Mouse (Mus musculus) liver, embryonic 12.5 days (tissue): ENCODE measurements at regions not wholly inside any gene's neighbourhood (a gene's known extent, or its start where the extent isn't known, plus 50 kb on each side); places are given as distances from the start of the nearest gene placed in this dataset.
"Not testable (repeated sequence)": the region's sequence is repeated elsewhere in the genome, so short reads cannot be mapped to it uniquely, and the experiment has no call there.

Source experiments
- ATAC-seq: fragments of 200-750 bp; cut with Nextera tagmentation; 2 replicates; pipeline ENCODE4 v1.8.0; 2017; ENCODE audit warnings: moderate number of reproducible peaks, mild to moderate bottlenecking, moderate library complexity
- H3K27ac ChIP-seq: fragments of 300-500 bp; sonication (generic); 2 replicates; pipeline ENCODE4 v1.5.1; 2016; ENCODE audit warnings: mild to moderate bottlenecking
- H3K27me3 ChIP-seq: fragments of 300-500 bp; sonication (generic); replicated peaks from 2 replicates; pipeline ENCODE4 v1.6.1; 2016; ENCODE audit warnings: mild to moderate bottlenecking, moderate library complexity
- H3K36me3 ChIP-seq: fragments of 300-500 bp; sonication (generic); 2 replicates; pipeline ENCODE4 v1.6.1; 2016; ENCODE audit warnings: mild to moderate bottlenecking, moderate library complexity
- H3K4me1 ChIP-seq: fragments of 300-500 bp; sonication (generic); 2 replicates; pipeline ENCODE4 v1.6.1; 2016
- H3K4me2 ChIP-seq: fragments of 300-500 bp; sonication (generic); 2 replicates; pipeline ENCODE4 v1.6.1; 2016; ENCODE audit warnings: mild to moderate bottlenecking, moderate library complexity
- H3K4me3 ChIP-seq: fragments of 300-500 bp; sonication (generic); 2 replicates; pipeline ENCODE4 v1.5.1; 2016; ENCODE audit warnings: mild to moderate bottlenecking, moderate library complexity
- H3K9ac ChIP-seq: fragments of 300-500 bp; sonication (generic); 2 replicates; pipeline ENCODE4 v1.6.1; 2016; ENCODE audit warnings: mild to moderate bottlenecking, moderate library complexity
- H3K9me3 ChIP-seq: fragments of 300-500 bp; sonication (generic); replicated peaks from 2 replicates; pipeline ENCODE4 v1.6.1; 2016; ENCODE audit warnings: mild to moderate bottlenecking, moderate library complexity
- WGBS: fragments of 180-500 bp; shearing (Covaris S2); methylation state at CpG from one replicate; pipeline ENCODE4 v1.1.7; 2016; ENCODE audit not compliant: insufficient replicate concordance; 5-methylcytosine and 5-hydroxymethylcytosine counted together

- Histone ChIP-seq H3K9me3 (no peaks in the 10 kb centered on the region), H3K36me3 (no peaks in the 10 kb centered on the region), H3K27ac (no peak overlapping the region), H3K4me3 (no peak overlapping the region), H3K4me2 (no peak overlapping the region), H3K27me3 (no peaks in the 10 kb centered on the region), H3K9ac (no peak overlapping the region), H3K4me1 (no peaks in the 10 kb centered on the region)
- ATAC-seq = no peak
- WGBS = 62% methylated on average over 3 of the region's 3 CpGs
Observed at GRCm38 (mm10) chr17:26335551-26335950, 79.1 kb upstream of the Neurl1b start.

DNA sequence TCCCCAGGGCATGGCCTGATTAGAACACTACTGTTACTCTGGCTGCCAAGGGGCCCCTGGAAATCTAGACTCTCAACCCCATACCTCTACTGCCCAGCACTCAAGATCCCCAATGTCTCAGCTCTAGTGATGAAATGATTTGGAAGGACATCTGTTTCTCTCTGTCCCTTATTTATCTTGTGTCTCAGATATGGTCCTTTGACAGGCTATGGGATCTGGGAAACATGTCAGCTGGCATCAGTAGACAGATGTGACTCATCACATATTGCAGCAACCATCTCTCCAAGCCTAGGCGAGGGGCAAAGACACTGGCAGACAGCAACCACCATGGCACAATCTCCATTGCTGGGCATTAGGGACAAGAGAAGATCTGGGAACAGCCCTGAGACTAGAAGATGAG is 78.6 kb upstream of the Neurl1b start:
- Histone ChIP-seq H3K9me3 (no peaks in the 10 kb centered on the region), H3K9ac (no peak overlapping the region), H3K4me3 (no peak overlapping the region), H3K27me3 (no peaks in the 10 kb centered on the region), H3K4me2 (no peak overlapping the region), H3K4me1 (no peaks in the 10 kb centered on the region), H3K36me3 (no peaks in the 10 kb centered on the region), H3K27ac (no peak overlapping the region)
- 51% methylated on average over 1 of the region's 1 CpGs for WGBS
- no peak for ATAC-seq

DNA sequence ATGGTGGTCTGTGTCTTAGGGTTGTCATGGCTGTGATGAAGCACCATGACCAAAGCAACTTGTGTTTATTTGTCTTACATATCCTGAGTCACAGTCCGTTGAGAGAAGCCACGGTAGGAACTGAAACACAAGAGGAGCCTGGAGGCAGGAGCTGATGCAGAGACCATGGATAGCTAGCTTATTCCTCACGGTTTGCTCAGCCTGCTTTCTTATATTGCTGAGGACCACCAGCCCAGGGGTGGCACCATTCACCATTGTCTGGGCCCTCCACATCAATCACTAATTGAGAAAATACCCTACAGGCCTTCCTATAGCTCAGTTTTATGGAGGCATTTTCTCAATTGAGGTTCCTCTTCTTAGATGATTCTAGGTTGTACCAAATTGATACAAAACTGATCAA is 77.5 kb upstream of the Neurl1b start:
- 56% methylated on average over 3 of the region's 3 CpGs for WGBS
- Histone ChIP-seq H3K27ac (no peak overlapping the region), H3K4me1 (no peaks in the 10 kb centered on the region), H3K9me3 (no peaks in the 10 kb centered on the region), H3K9ac (no peak overlapping the region), H3K4me3 (no peak overlapping the region), H3K4me2 (no peak overlapping the region), H3K27me3 (no peaks in the 10 kb centered on the region), H3K36me3 (no peaks in the 10 kb centered on the region)
- no peak for ATAC-seq

- not testable (repeated sequence) for H3K4me1 ChIP-seq, ATAC-seq, H3K36me3 ChIP-seq, H3K27ac ChIP-seq, H3K9ac ChIP-seq, H3K9me3 ChIP-seq, H3K27me3 ChIP-seq, H3K4me2 ChIP-seq, H3K4me3 ChIP-seq
- 72% methylated on average over 7 of the region's 7 CpGs for WGBS
Observed at GRCm38 (mm10) chr17:26345436-26345835, 69.2 kb upstream of the Neurl1b start.

GRCm38 (mm10) chr17:26348116-26348515 is 66.5 kb upstream of the Neurl1b start:
- Histone ChIP-seq H3K27ac (no peak overlapping the region), H3K9ac (no peak overlapping the region), H3K4me2 (no peak overlapping the region), H3K36me3 (no peaks in the 10 kb centered on the region), H3K9me3 (no peaks in the 10 kb centered on the region), H3K27me3 (0 out of 2 replicates have a peak, but pooled peaks cover 3% of the 10 kb centered on the region), H3K4me1 (no peaks in the 10 kb centered on the region), H3K4me3 (no peak overlapping the region)
- ATAC-seq = no peak
- 60% methylated on average over 5 of the region's 5 CpGs for WGBS

GRCm38 (mm10) chr17:26349741-26350140 is 64.9 kb upstream of the Neurl1b start:
- H3K27ac ChIP-seq = no peak overlapping the region
- H3K27me3 ChIP-seq = peaks cover 13% of the 10 kb centered on the region
- no peak for ATAC-seq
- H3K4me2 ChIP-seq = no peak overlapping the region
- no peak overlapping the region for H3K9ac ChIP-seq
- H3K4me3 ChIP-seq = no peak overlapping the region
- H3K36me3 ChIP-seq = no peaks in the 10 kb centered on the region
- H3K4me1 ChIP-seq = no peaks in the 10 kb centered on the region
- 48% methylated on average over 2 of the region's 2 CpGs for WGBS
- no peaks in the 10 kb centered on the region for H3K9me3 ChIP-seq

DNA sequence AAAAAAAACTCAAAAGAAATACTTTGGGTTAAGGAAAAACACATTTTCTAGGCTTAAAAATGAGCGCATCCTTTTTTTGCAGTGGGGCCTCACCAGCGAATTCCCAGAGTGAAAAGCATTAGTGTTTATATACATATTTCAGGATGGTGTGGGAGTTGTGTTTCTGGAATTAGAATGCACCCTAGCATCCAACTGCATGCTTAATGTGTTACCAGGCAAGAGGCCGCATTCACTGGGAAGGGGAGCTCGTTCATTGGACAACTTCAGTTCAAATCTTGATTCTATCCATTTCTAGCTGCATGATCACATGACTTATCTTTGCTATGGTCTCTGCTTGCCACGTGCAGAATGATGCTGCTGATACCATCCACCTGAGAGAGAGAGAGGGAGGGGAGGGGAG is 64.4 kb upstream of the Neurl1b start:
- Histone ChIP-seq H3K9ac (no peak overlapping the region), H3K9me3 (no peaks in the 10 kb centered on the region), H3K36me3 (no peaks in the 10 kb centered on the region), H3K4me2 (no peak overlapping the region), H3K27ac (no peak overlapping the region), H3K4me1 (no peaks in the 10 kb centered on the region), H3K27me3 (peaks cover 17% of the 10 kb centered on the region), H3K4me3 (no peak overlapping the region)
- 59% methylated on average over 5 of the region's 5 CpGs for WGBS
- no peak for ATAC-seq

DNA sequence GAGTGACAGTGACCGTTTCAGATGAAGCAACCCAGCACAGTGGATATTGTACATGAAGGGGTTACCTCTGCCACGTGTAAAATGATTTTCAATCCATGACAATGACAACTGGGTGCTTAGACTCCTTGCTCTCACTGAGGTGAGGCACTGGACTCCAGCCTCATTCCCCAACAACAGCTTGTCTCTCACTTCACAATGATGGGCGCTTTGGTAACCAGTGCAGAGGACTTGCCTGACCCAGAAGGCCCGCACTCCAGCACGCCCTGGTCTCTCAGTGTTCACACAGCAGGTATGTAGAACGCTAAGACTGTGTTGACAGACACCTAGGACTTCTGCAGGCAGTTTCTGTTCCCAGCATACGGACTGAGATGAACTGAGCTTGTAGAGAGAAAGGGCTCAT is 62.6 kb upstream of the Neurl1b start:
- Histone ChIP-seq H3K36me3 (no peaks in the 10 kb centered on the region), H3K4me1 (no peaks in the 10 kb centered on the region), H3K9ac (no peak overlapping the region), H3K4me3 (no peak overlapping the region), H3K9me3 (no peaks in the 10 kb centered on the region), H3K27me3 (peaks cover 19% of the 10 kb centered on the region), H3K27ac (no peak overlapping the region), H3K4me2 (no peak overlapping the region)
- 54% methylated on average over 7 of the region's 7 CpGs for WGBS
- no peak for ATAC-seq

DNA sequence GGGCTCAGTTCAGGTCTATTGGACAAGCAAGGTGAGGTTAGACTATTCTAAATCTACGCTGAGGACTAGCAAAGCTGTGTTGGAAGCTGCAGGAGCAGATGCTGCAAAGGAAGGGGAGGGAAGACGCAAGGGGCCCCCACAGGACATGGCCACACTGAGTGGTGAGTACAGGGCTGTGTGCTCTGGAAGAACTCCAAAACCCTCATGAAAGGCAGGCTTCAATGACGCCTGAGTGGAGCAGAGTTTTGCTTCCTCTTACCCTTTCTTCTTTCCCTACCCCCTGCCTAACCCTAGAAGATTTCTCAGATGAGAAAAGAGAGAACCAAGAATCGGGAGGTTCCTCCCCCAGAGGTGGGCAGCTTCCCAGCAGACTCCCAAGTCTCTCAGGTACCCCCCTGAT is 61.9 kb upstream of the Neurl1b start:
- Histone ChIP-seq H3K4me3 (no peak overlapping the region), H3K4me2 (no peak overlapping the region), H3K4me1 (no peaks in the 10 kb centered on the region), H3K9ac (no peak overlapping the region), H3K9me3 (no peaks in the 10 kb centered on the region), H3K27ac (no peak overlapping the region), H3K27me3 (peaks cover 19% of the 10 kb centered on the region), H3K36me3 (no peaks in the 10 kb centered on the region)
- ATAC-seq = no peak
- 47% methylated on average over 4 of the region's 4 CpGs for WGBS

GRCm38 (mm10) chr17:26354431-26354830 is 60.2 kb upstream of the Neurl1b start:
- peaks cover 19% of the 10 kb centered on the region for H3K27me3 ChIP-seq
- H3K4me1 ChIP-seq = no peaks in the 10 kb centered on the region
- no peak overlapping the region for H3K4me2 ChIP-seq
- no peak overlapping the region for H3K9ac ChIP-seq
- H3K36me3 ChIP-seq = no peaks in the 10 kb centered on the region
- H3K4me3 ChIP-seq = no peak overlapping the region
- H3K9me3 ChIP-seq = no peaks in the 10 kb centered on the region
- 55% methylated on average over 3 of the region's 3 CpGs for WGBS
- ATAC-seq = no peak
- H3K27ac ChIP-seq = no peak overlapping the region

DNA sequence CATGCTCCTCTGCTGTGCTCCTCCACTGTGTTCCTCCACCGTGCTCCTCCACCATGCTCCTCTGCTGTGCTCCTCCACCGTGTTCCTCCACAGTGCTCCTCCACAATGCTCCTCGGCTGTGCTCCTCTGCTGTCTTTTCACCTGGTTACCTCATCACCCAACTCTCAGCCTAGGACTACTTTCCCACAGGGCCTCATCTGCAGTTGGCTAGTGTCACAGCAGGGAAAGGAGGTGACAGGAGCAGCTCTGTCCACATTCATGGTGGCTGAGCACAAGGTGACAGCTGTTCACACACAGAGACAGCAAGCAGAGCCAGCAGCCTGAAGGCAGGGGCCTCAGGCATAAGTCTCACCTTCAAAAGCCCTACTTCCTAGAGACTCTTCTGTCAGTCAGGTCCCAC is 59.3 kb upstream of the Neurl1b start:
- no peaks in the 10 kb centered on the region for H3K9me3 ChIP-seq
- no peaks in the 10 kb centered on the region for H3K4me1 ChIP-seq
- H3K9ac ChIP-seq = no peak overlapping the region
- no peak overlapping the region for H3K27ac ChIP-seq
- peaks cover 24% of the 10 kb centered on the region for H3K27me3 ChIP-seq
- no peaks in the 10 kb centered on the region for H3K36me3 ChIP-seq
- H3K4me3 ChIP-seq = no peak overlapping the region
- ATAC-seq = no peak
- no peak overlapping the region for H3K4me2 ChIP-seq
- WGBS = 61% methylated on average over 3 of the region's 3 CpGs

DNA sequence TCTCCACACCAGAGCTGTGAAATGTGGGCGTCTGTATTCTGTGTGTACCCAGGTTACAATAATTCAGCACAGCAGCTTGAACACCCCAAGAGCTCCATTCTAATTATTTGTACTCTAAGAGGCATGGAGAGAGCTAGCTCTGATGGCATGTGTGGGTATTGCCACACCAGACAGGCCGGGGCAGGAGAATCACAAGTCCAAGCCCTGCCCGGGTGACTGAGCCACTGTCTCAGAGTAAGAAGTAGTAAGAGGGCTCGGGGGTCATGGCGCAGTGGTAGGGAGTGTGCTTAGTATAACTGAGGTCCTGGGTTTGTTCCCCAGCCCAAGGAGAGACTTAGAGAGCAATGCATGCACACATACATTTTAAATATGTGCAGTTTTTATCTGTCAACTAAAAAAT is 57.7 kb upstream of the Neurl1b start:
- Histone ChIP-seq H3K4me1 (peaks cover 12% of the 10 kb centered on the region), H3K9ac (no peak overlapping the region), H3K27ac (no peak overlapping the region), H3K36me3 (no peaks in the 10 kb centered on the region), H3K4me3 (no peak overlapping the region), H3K27me3 (peaks cover 34% of the 10 kb centered on the region), H3K4me2 (no peak overlapping the region), H3K9me3 (no peaks in the 10 kb centered on the region)
- ATAC-seq = no peak
- WGBS = 65% methylated on average over 5 of the region's 5 CpGs

- Histone ChIP-seq H3K9me3 (no peaks in the 10 kb centered on the region), H3K4me2 (no peak overlapping the region), H3K27me3 (peaks cover 35% of the 10 kb centered on the region), H3K36me3 (no peaks in the 10 kb centered on the region), H3K27ac (no peak overlapping the region), H3K9ac (no peak overlapping the region), H3K4me3 (no peak overlapping the region), H3K4me1 (peaks cover 20% of the 10 kb centered on the region)
- ATAC-seq = no peak
- WGBS = 42% methylated on average over 4 of the region's 4 CpGs
Observed at GRCm38 (mm10) chr17:26357784-26358183, 56.8 kb upstream of the Neurl1b start.
